Mouse (Mus musculus) frontal cortex, postnatal 36 days (tissue): ENCODE results near the gene Spata31d1d.
"Not testable (repeated sequence)": the region's sequence is repeated elsewhere in the genome, so short reads cannot be mapped to it uniquely, and the experiment has no call there.

Experiments
- DNase-seq, 2 experiments: peaks; one replicate each; pipeline ENCODE4 v3.0.0; 2022; ENCODE audit warnings: low spot score in 2 of 2

Spata31d1d gene

GRCm38 (mm10) chr13:59733936-59734335 lies 2.4 kb upstream of the Spata31d1d start:
- DNase-seq = no peak

GRCm38 (mm10) chr13:59728378-59729093 lies 3.0 kb downstream of the Spata31d1d start:
- peak; percentile 86 to 89 for DNase-seq

GRCm38 (mm10) chr13:59726139-59726867 lies 5.2 kb downstream of the Spata31d1d start:
- no peak for DNase-seq

GRCm38 (mm10) chr13:59722089-59722488 lies 9.5 kb downstream of the Spata31d1d start:
- DNase-seq = not testable (repeated sequence)

GRCm38 (mm10) chr13:59719475-59719874 lies 12.1 kb downstream of the Spata31d1d start:
- DNase-seq = no peak

- not testable (repeated sequence) for DNase-seq
These were observed 12.6 kb downstream of the Spata31d1d start for GRCm38 (mm10) chr13:59718857-59719440.

DNA sequence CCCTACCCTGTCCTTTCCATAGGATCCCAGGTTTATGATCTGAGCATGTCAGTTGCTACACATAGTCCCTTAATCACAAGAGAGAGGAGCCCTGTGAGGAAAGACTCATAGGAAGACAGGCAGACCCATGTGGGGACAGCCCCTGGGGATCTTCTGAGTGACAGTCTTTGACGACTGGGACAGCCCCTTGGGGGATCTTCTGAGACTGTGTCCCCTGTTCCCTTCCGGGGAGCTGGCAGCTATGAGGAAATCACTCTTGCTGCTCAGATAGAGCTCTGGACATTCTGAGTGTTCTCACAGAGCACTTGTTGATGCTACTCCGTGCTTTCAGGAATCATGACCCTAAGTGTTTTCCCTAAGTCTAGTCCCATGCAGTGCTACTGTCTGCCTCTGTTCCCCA lies 17.8 kb downstream of the Spata31d1d start:
- DNase-seq = no peak

DNA sequence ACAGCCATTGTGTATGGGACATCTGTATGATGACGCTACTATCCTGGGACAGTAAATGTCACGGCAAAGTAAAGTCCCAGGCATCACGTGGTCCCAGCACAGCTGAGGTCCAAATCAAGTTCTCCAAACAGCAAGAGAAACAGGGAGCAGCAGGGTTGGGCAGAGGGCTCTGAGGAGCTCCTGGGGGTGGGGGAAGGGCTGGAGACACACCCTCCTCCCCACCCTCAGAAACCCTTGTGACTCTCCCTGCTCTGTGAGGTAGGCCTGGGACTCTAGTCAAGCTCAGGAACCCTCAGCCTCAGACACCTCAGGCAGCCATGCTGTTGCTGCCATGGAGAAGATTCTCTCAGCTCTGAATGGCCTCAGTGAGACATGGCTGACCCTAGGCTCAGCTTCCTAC lies 19.6 kb downstream of the Spata31d1d start, which contains the start of gene Spata31d1b:
TSS of gene Spata31d1b (plus strand) at position 301 of the 400 bp plus-strand sequence.
- DNase-seq = not testable (repeated sequence)

- no peak for DNase-seq
These were observed 21.3 kb downstream of the Spata31d1d start, which contains the start of gene Spata31d1a for GRCm38 (mm10) chr13:59710230-59710629. TSS of gene Spata31d1a (minus strand) at chr13:59710330.

DNA sequence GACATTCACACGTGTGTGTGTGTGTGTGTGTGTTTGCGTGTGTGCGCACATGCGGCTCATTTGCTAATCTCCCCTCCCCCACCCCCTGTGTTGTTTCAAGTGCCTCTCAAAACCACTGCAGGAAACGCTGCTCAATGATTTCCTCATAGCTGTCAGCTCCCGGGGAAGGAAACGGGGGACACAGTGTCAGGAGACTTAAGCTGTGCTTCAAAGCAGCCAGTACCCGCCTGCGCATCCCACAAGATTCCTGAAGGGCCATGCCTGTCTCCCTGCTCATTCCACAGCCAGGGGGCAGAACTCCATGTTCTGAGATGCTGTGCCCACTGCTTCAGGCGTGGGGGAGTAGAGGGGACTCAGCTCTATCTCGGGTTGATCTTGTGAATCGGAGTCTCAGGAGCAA lies 27.0 kb downstream of the Spata31d1d start:
- peak; percentile 14 to 41 for DNase-seq

- DNase-seq = peak; percentile 45 to 54
These were observed 28.0 kb downstream of the Spata31d1d start for GRCm38 (mm10) chr13:59703514-59703913.

DNA sequence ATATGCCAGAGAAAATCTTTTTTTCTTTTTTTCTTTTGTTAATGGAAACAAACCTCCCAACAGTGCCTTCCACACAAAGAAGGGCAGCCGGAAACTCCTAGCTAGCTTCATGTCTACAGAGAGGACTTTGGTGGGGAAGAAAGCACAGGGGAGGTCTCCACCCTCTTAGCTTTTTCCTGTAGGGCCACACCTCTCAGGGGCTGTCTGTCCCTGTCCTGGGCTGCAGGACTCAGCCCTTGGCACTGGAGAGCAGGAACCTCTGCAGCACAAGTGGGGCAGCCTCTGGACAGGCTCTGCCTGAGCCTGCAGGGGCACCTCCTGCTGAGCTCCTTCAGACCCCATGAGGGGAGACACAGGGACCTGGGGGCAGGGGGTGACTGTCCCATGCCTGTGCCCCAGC lies 31.4 kb downstream of the Spata31d1d start:
- not testable (repeated sequence) for DNase-seq

GRCm38 (mm10) chr13:59699131-59699530 lies 32.4 kb downstream of the Spata31d1d start:
- peak; percentile 15 to 33 for DNase-seq

DNA sequence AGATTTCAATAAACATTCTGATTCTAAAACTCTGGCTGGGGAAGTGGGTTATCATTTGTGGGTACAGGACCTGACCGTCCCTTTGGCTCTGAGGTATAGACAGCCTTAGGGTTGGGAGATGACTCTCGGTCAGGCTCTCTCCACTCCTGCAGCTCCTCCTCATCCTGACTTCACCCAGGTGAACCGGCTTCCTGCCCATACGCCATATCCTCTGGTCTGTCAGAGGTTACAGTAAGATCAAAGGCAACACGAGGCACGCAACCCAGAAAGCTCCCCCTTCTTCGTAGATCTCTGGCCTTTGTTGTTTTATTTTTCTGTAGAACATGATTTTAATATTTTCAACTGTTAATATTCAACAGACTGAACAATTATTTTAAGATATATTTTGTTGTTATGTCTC lies 35.8 kb downstream of the Spata31d1d start:
- DNase-seq = no peak

DNA sequence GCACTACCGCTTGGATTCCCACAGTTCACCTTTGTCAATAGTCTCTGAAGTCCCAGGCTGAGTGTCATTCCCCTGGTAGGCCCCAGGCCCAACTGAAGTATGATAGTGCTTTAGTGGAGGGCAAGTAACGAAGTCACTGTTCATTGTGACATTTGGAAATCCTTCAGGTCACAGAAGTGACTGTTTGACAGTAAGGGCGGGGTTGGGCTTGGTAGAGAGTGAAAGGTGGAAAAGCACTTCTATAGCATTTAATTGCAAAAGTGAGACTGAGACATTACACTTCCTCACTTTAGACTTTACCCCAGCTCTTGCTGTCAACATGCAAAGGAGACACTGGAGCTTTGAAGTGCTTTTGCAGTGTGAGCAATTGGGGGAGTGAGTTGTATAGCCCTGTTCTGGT lies 37.5 kb downstream of the Spata31d1d start, which contains the start of gene 4921517D22Rik:
TSS of gene 4921517D22Rik (minus strand) at position 101 of the 400 bp plus-strand sequence.
- DNase-seq = no peak

DNA sequence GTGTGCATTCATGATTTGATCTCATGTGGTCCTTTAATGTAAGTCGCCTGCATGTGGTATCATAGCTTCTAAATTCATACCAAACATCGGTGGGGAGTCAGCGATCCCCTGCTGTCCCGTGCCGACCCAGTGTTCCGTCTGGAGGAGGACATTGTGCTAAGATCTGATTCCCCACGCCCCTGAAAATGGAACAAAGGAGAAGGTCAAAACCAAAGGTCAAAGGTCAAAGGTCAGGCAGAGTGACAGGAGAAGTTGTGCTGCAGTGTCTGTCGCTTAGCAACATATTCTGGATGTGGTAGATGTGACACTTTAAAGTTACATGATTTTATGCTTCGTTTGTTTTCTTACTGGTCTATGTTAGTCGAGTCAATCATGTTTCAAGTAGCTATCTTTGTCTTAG lies 40.1 kb downstream of the Spata31d1d start:
- no peak for DNase-seq

DNA sequence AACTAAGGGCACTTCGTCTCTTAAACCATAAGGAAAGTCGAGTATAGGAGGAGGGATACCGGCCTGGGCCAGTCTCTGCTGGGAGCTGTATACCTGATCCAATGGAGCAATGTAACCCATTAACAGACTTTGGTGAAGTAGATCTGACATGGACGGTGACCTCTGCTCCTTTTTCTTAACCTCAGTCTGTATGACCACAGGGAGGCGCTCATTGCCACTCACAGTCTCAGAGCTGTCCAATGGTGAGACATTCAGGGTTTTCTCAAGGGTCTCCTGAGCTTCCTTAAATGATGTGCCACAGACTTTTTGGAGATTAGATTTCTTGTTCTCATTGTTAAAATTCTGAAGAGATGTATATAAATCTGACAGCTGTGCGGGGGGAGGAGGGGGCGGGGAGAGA lies 41.0 kb downstream of the Spata31d1d start:
- DNase-seq = no peak

DNA sequence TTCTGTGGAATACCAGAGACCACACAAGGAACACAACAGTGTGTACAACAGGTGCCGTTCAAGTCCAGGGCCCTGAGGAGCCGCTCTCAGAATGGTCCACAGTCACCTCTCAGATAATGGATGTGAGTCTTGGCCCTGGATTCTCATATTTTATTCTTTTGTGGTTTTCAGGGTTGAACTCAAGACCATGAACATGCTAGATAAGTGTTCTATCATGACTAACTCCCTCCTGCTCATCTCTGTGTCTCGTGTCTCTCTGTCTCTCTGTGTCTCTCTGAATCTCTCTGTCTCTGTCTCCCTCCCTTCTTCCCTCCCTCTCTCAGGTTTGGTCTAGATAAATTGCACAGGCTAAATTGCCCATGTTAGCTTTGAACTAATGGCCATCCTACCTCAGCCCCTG lies 41.7 kb downstream of the Spata31d1d start:
- DNase-seq = no peak

- DNase-seq = no peak
These were observed 42.2 kb downstream of the Spata31d1d start for GRCm38 (mm10) chr13:59689313-59689712.

- peak in 1 of 2 experiments; percentile 35 for DNase-seq
These were observed 43.2 kb downstream of the Spata31d1d start for GRCm38 (mm10) chr13:59688338-59688770.

DNA sequence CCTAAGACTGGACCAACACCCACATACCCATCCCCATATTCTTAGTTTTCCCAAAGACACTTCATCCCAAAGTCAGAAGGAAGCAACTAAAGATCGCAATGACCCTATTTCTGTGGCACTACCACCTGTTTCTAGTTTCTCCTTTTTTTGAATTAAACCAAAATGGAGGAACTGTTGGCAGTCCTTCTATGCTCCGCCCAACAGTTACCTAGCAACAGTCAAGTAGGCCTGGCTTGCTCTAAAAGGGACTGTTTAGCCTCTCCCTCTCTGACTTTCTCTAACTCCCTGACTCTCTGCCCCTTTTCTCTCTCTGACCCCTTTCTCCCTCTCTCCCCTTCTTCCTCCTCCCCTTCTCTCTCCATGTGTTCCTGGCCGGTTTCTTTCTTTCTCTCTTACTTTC lies 46.3 kb downstream of the Spata31d1d start:
- no peak for DNase-seq

GRCm38 (mm10) chr13:59682629-59683028 lies 48.9 kb downstream of the Spata31d1d start:
- DNase-seq = no peak
